Mouse (Mus musculus): Measurements from ENCODE around the gene Itsn1. TPM values are rescaled to one million over a fixed set of nuclear protein-coding genes. Genes with fewer than 3 reads are reported as not detected.
A peak's percentile ranks its signal among the peaks of the same experiment; 100 is the strongest.

Gene Itsn1
- polyA plus RNA-seq, 1 experiment from 2014 or later: 24.5 TPM

GRCm38 (mm10) chr16:91935726-91936125 is 206.6 kb downstream of the Itsn1 start:
- ATAC-seq (replicated peaks; ENCODE audit: low FRiP score) (no peak), DNase-seq (ENCODE audit: low spot score) (no peak)
- no peak overlapping the region for H3K4me3 ChIP-seq (ENCODE audit: low read depth, low read length)
- 0 out of 2 replicates have a peak, but pooled peaks cover 2% of the 10 kb centered on the region for H3K4me1 ChIP-seq (replicated peaks; ENCODE audit: control insufficient read depth, insufficient read depth, low read length)
- 53% methylated on average over 8 of the region's 8 CpGs for WGBS
- no peak overlapping the region for H3K9ac ChIP-seq (ENCODE audit: low read depth, low read length)
- no peak overlapping the region for H3K4me2 ChIP-seq
- no peak overlapping the region for H3K27ac ChIP-seq (ENCODE audit: low read depth, low read length)
- H3K9me3 ChIP-seq (ENCODE audit: control insufficient read depth, low read length): no peaks in the 10 kb centered on the region
- no peaks in the 10 kb centered on the region; the same call in 1 of the 2 replicates for H3K27me3 ChIP-seq (replicated peaks; ENCODE audit: control insufficient read depth, insufficient read depth, low read length)
- no peaks in the 10 kb centered on the region for H3K36me3 ChIP-seq (ENCODE audit: control insufficient read depth, insufficient read depth, low read length)

DNA sequence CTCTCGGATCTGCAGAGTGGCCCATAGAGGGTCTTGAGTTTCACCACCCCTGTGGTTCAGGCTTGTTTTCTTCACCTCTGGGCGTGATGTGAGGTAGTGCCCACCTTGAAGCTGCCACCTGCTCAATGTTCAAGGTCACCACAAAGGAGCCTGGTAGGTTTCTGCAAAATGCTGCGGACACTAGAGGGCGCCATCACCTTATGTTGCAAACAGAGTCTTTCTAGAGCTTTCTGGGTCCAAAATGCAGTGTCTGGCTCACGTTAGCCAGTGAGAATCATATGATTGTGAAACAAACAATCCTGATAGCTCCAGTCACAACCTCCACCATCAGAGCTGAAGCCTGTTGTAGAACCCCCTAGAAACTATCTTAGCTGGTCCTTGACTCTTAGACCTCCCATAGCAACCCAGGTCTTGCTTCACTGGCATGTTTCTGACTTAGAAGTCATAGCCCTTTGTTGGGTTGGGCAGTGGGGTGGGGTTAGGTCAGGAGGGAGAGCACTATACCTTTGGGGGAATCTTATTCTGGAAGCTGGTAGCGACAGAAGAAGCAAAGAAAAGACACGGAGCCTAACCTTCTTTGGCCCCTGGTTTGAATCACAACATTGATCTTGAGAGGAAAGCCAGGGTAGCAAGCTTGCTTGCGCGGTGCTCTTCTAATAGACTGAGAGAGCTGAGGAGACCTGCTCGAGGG is 207.4 kb downstream of the Itsn1 start:
- H3K27me3 ChIP-seq (replicated peaks; ENCODE audit: control insufficient read depth, insufficient read depth, low read length): no peaks in the 10 kb centered on the region; the same call in 1 of the 2 replicates
- H3K36me3 ChIP-seq (ENCODE audit: control insufficient read depth, insufficient read depth, low read length): no peaks in the 10 kb centered on the region
- H3K27ac ChIP-seq (ENCODE audit: low read depth, low read length): no peak overlapping the region
- H3K4me1 ChIP-seq (replicated peaks; ENCODE audit: control insufficient read depth, insufficient read depth, low read length): 0 out of 2 replicates have a peak, but pooled peaks cover 2% of the 10 kb centered on the region
- no peak; the same call in 1 of the 2 replicates for ATAC-seq (replicated peaks; ENCODE audit: low FRiP score)
- no peak overlapping the region for H3K9ac ChIP-seq (ENCODE audit: low read depth, low read length)
- DNase-seq (ENCODE audit: low spot score): peak; percentile 80
- H3K4me2 ChIP-seq: no peak overlapping the region
- no peak overlapping the region for H3K4me3 ChIP-seq (ENCODE audit: low read depth, low read length)
- 47% methylated on average over 10 of the region's 10 CpGs for WGBS
- no peaks in the 10 kb centered on the region for H3K9me3 ChIP-seq (ENCODE audit: control insufficient read depth, low read length)

DNA sequence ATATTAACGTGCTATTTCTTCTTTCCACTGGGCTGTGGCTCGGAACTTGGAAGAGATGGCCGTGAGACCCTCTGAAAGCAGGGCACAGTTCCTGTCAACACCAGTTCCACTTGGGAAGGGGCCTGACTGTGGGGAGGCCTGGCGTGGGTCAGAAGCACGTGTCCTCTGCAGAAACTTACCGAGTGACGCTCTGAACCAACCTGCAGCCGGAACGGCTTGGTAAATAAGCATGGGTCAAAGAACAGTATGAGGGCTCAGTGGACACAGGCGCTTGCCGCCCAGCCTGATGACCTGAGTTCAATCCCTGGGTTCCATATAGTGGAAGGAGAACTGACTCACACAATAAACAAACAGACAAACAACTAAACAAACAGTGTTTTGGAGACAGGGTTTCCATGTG is 208.2 kb downstream of the Itsn1 start:
- DNase-seq (ENCODE audit: low spot score) (no peak), ATAC-seq (replicated peaks; ENCODE audit: low FRiP score) (no peak)

DNA sequence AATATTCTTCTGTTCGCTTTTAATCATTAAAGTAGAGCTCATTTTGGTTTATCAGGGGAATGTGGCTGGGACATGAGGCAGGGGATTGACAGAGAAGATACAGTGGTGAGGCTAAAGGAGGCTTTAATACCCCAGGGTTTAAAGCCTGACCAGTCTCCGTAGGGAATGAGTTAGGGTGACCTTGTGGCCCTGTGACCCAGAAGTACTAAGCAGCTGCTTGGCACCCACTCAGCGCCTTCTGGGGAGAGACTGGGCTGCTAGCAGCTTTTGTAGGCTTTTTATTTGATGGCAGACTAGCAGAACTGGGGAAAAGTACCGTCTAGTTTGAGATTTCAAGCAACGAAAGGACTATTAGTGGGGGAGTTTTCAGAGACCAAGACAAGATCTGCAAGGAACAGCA is 209.1 kb downstream of the Itsn1 start:
- H3K9ac ChIP-seq (ENCODE audit: low read depth, low read length): no peak overlapping the region
- H3K4me1 ChIP-seq (replicated peaks; ENCODE audit: control insufficient read depth, insufficient read depth, low read length): no peaks in the 10 kb centered on the region
- WGBS: 78% methylated on average over 5 of the region's 5 CpGs
- no peak for ATAC-seq (replicated peaks; ENCODE audit: low FRiP score)
- DNase-seq (ENCODE audit: low spot score): no peak
- no peaks in the 10 kb centered on the region for H3K9me3 ChIP-seq (ENCODE audit: control insufficient read depth, low read length)
- no peak overlapping the region for H3K4me2 ChIP-seq
- H3K4me3 ChIP-seq (ENCODE audit: low read depth, low read length): no peak overlapping the region
- H3K36me3 ChIP-seq (ENCODE audit: control insufficient read depth, insufficient read depth, low read length): no peaks in the 10 kb centered on the region
- H3K27me3 ChIP-seq (replicated peaks; ENCODE audit: control insufficient read depth, insufficient read depth, low read length): no peaks in the 10 kb centered on the region; the same call in 1 of the 2 replicates
- H3K27ac ChIP-seq (ENCODE audit: low read depth, low read length): no peak overlapping the region

More for the DNA sequence above, 208.2 kb downstream of the Itsn1 start:
- H3K36me3 ChIP-seq (ENCODE audit: control insufficient read depth, insufficient read depth, low read length): no peaks in the 10 kb centered on the region
- no peaks in the 10 kb centered on the region; the same call in 1 of the 2 replicates for H3K27me3 ChIP-seq (replicated peaks; ENCODE audit: control insufficient read depth, insufficient read depth, low read length)
- no peak overlapping the region for H3K4me3 ChIP-seq (ENCODE audit: low read depth, low read length)
- 86% methylated on average over 11 of the region's 11 CpGs for WGBS
- no peaks in the 10 kb centered on the region for H3K9me3 ChIP-seq (ENCODE audit: control insufficient read depth, low read length)
- H3K4me2 ChIP-seq: no peak overlapping the region
- H3K9ac ChIP-seq (ENCODE audit: low read depth, low read length): no peak overlapping the region
- H3K4me1 ChIP-seq (replicated peaks; ENCODE audit: control insufficient read depth, insufficient read depth, low read length): 0 out of 2 replicates have a peak, but pooled peaks cover 1% of the 10 kb centered on the region
- H3K27ac ChIP-seq (ENCODE audit: low read depth, low read length): no peak overlapping the region

DNA sequence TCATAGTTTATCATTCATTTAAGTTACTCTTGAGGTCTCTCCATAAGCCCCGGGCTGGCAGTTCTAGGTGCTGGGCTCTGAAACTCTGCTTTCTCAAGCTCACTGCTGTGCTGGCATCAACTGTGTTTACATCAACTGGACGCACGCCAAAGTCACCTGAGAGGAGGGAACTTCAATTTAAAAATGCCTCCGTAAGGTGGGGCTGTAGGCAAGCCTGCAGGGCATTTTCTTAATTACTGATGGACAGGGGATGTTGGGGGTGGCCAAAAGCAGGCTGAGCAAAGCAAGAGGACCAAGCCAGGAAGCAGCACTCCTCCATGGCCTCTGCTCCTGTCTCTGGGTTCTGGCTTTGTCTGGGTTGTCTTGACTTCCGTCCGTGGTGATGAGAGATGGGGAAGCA is 211.6 kb downstream of the Itsn1 start:
- Histone ChIP-seq H3K27me3 (replicated peaks; ENCODE audit: control insufficient read depth, insufficient read depth, low read length) (no peaks in the 10 kb centered on the region; the same call in 1 of the 2 replicates), H3K9me3 (ENCODE audit: control insufficient read depth, low read length) (no peaks in the 10 kb centered on the region), H3K4me3 (ENCODE audit: low read depth, low read length) (no peak overlapping the region), H3K27ac (ENCODE audit: low read depth, low read length) (no peak overlapping the region), H3K4me1 (replicated peaks; ENCODE audit: control insufficient read depth, insufficient read depth, low read length) (no peaks in the 10 kb centered on the region), H3K9ac (ENCODE audit: low read depth, low read length) (no peak overlapping the region), H3K4me2 (no peak overlapping the region), H3K36me3 (ENCODE audit: control insufficient read depth, insufficient read depth, low read length) (no peaks in the 10 kb centered on the region)
- no peak for ATAC-seq (replicated peaks; ENCODE audit: low FRiP score)
- 74% methylated on average over 6 of the region's 6 CpGs for WGBS
- no peak for DNase-seq (ENCODE audit: low spot score)

DNA sequence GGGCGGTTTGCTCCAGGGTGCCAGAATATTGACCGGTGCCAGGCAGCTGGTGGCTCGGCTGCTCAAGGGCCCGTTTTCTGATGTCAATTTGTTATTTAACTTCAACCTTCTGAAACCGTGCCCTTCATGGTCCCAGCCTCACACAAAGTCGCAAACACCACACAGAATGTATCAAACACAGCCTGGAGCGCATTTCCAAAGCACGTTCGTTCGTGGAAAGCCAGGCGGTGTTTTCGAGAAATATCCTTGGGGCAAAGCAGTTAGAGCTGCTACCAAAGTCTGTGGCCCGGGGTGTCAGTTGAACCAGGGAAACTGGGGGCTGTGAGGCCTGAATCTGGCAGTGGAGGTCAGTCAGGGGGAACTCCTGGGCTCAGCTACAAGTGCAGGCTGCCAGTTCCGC is 213.1 kb downstream of the Itsn1 start:
- Histone ChIP-seq H3K36me3 (ENCODE audit: control insufficient read depth, insufficient read depth, low read length) (no peaks in the 10 kb centered on the region), H3K4me2 (no peak overlapping the region), H3K27me3 (replicated peaks; ENCODE audit: control insufficient read depth, insufficient read depth, low read length) (no peaks in the 10 kb centered on the region; the same call in 1 of the 2 replicates), H3K4me3 (ENCODE audit: low read depth, low read length) (no peak overlapping the region), H3K27ac (ENCODE audit: low read depth, low read length) (no peak overlapping the region), H3K9me3 (ENCODE audit: control insufficient read depth, low read length) (no peaks in the 10 kb centered on the region), H3K4me1 (replicated peaks; ENCODE audit: control insufficient read depth, insufficient read depth, low read length) (no peaks in the 10 kb centered on the region), H3K9ac (ENCODE audit: low read depth, low read length) (no peak overlapping the region)
- WGBS: 89% methylated on average over 14 of the region's 14 CpGs
- ATAC-seq (replicated peaks; ENCODE audit: low FRiP score): no peak
- no peak for DNase-seq (ENCODE audit: low spot score)

GRCm38 (mm10) chr16:91946261-91946660 is 217.2 kb downstream of the Itsn1 start:
- Histone ChIP-seq H3K9ac (ENCODE audit: low read depth, low read length) (no peak overlapping the region), H3K9me3 (ENCODE audit: control insufficient read depth, low read length) (no peaks in the 10 kb centered on the region), H3K27me3 (replicated peaks; ENCODE audit: control insufficient read depth, insufficient read depth, low read length) (no peaks in the 10 kb centered on the region), H3K36me3 (ENCODE audit: control insufficient read depth, insufficient read depth, low read length) (no peaks in the 10 kb centered on the region), H3K4me1 (replicated peaks; ENCODE audit: control insufficient read depth, insufficient read depth, low read length) (no peaks in the 10 kb centered on the region), H3K4me2 (no peak overlapping the region), H3K4me3 (ENCODE audit: low read depth, low read length) (no peak overlapping the region), H3K27ac (ENCODE audit: low read depth, low read length) (no peak overlapping the region)
- ATAC-seq (replicated peaks; ENCODE audit: low FRiP score): no peak
- no peak for DNase-seq (ENCODE audit: low spot score)
- WGBS: 84% methylated on average over 10 of the region's 10 CpGs

GRCm38 (mm10) chr16:91947093-91947492 is 218.0 kb downstream of the Itsn1 start:
- no peak for ATAC-seq (replicated peaks; ENCODE audit: low FRiP score)
- 79% methylated on average over 11 of the region's 11 CpGs for WGBS
- H3K4me1 ChIP-seq (replicated peaks; ENCODE audit: control insufficient read depth, insufficient read depth, low read length): no peaks in the 10 kb centered on the region

GRCm38 (mm10) chr16:91953967-91954366 is 224.9 kb downstream of the Itsn1 start:
- no peaks in the 10 kb centered on the region for H3K4me1 ChIP-seq (replicated peaks; ENCODE audit: control insufficient read depth, insufficient read depth, low read length)
- no peak overlapping the region for H3K4me2 ChIP-seq
- no peak overlapping the region for H3K9ac ChIP-seq (ENCODE audit: low read depth, low read length)
- no peak for ATAC-seq (replicated peaks; ENCODE audit: low FRiP score)
- H3K4me3 ChIP-seq (ENCODE audit: low read depth, low read length): no peak overlapping the region
- WGBS: 88% methylated on average over 4 of the region's 4 CpGs
- H3K36me3 ChIP-seq (ENCODE audit: control insufficient read depth, insufficient read depth, low read length): no peaks in the 10 kb centered on the region
- no peak for DNase-seq (ENCODE audit: low spot score)
- H3K9me3 ChIP-seq (ENCODE audit: control insufficient read depth, low read length): 0 out of 2 replicates have a peak, but pooled peaks cover 2% of the 10 kb centered on the region
- no peak overlapping the region for H3K27ac ChIP-seq (ENCODE audit: low read depth, low read length)
- no peaks in the 10 kb centered on the region for H3K27me3 ChIP-seq (replicated peaks; ENCODE audit: control insufficient read depth, insufficient read depth, low read length)

More at GRCm38 (mm10) chr16:91947093-91947492, 218.0 kb downstream of the Itsn1 start:
- no peak overlapping the region for H3K9ac ChIP-seq (ENCODE audit: low read depth, low read length)
- H3K4me3 ChIP-seq (ENCODE audit: low read depth, low read length): no peak overlapping the region
- no peak overlapping the region for H3K4me2 ChIP-seq
- DNase-seq (ENCODE audit: low spot score): no peak
- no peaks in the 10 kb centered on the region for H3K27me3 ChIP-seq (replicated peaks; ENCODE audit: control insufficient read depth, insufficient read depth, low read length)
- H3K27ac ChIP-seq (ENCODE audit: low read depth, low read length): no peak overlapping the region
- no peaks in the 10 kb centered on the region for H3K36me3 ChIP-seq (ENCODE audit: control insufficient read depth, insufficient read depth, low read length)
- no peaks in the 10 kb centered on the region for H3K9me3 ChIP-seq (ENCODE audit: control insufficient read depth, low read length)
